Mouse (Mus musculus): ENCODE measurements around the gene Majin. TPM values are rescaled to one million over a fixed set of nuclear protein-coding genes. Genes with fewer than 3 reads are reported as not detected.

Majin gene
- polyA plus RNA-seq, 1 experiment = not detected

- TF ChIP-seq GATA1 (IDR thresholded peaks at IDR 0.05; ENCODE audit: low read length) = no peak
Measured at GRCm38 (mm10) chr19:6204265-6204664, 20.1 kb downstream of the Majin start.

- no peak for TF ChIP-seq GATA1 (IDR thresholded peaks at IDR 0.05; ENCODE audit: low read length)
Measured at GRCm38 (mm10) chr19:6206716-6207115, 22.5 kb downstream of the Majin start.

DNA sequence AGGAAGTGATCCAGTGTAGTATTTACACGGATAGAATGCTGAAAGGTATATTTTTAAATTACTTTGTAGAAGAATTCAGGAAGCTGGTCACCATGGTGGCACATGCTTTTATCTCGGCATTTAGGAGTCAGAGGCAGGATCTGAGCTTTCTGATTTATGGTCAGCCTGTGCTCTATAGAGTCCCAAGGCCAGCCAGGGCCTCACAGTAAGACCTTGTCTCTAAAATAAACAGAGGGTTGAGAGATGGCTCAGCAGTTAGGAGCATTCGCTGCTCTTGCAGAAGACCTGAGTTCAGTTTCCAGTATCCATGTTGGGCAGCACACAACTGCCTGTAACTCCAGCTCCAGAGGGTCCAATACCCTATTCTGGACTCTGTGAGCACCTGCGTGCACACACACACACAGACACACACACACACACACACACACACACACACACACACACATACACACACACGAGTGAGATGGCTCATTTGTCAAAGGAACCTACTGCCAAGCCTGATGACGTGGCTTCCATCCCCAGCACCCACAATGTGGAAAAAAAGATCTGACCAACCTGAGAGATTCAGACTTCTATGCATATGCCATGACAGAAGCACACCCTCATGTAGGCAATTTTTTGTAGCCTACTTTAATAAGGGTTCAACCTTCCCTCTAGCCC lies 32.0 kb downstream of the Majin start:
- no peak for TF ChIP-seq GATA1 (IDR thresholded peaks at IDR 0.05; ENCODE audit: low read length)

GRCm38 (mm10) chr19:6218606-6219005 lies 34.4 kb downstream of the Majin start:
- no peak for TF ChIP-seq GATA1 (IDR thresholded peaks at IDR 0.05; ENCODE audit: low read length)

DNA sequence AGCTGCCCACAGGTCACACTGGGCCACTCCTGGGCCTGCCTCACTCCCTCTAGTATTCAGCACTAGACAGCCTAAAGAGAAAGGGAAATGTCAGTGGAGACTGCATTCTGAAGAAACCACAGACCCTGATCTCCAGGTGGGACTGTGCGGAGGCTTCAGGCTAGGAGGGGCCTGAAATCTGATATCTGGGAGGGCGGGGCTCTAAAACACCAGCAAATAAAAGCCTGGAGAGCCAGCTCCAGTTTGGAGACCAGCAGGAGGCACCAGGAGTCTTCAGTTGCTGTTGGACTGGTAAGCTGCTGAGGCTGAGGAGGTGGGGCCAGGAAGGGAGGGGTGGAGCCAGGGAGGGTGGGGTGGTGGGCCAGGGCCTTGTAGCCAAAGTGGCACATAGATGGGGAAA lies 41.9 kb downstream of the Majin start, which contains the start of gene Gpha2:
Gene Gpha2, plus strand, starts transcription at position 246 of the 400 bp plus-strand sequence.
- no peak for TF ChIP-seq GATA1 (IDR thresholded peaks at IDR 0.05; ENCODE audit: low read length)

DNA sequence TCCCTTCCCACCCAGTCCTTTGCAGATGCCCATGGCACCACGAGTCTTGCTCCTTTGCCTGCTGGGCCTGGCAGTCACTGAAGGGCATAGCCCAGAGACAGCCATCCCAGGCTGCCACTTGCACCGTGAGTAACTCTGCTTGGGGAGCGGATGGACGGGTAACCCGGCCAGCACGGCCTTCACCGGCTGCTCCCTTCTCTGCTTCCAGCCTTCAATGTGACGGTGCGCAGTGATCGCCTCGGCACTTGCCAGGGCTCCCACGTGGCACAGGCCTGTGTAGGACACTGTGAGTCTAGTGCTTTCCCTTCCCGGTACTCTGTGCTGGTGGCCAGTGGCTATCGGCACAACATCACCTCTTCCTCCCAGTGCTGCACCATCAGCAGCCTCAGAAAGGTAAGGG lies 42.6 kb downstream of the Majin start:
- TF ChIP-seq GATA1 (IDR thresholded peaks at IDR 0.05; ENCODE audit: low read length) = no peak

DNA sequence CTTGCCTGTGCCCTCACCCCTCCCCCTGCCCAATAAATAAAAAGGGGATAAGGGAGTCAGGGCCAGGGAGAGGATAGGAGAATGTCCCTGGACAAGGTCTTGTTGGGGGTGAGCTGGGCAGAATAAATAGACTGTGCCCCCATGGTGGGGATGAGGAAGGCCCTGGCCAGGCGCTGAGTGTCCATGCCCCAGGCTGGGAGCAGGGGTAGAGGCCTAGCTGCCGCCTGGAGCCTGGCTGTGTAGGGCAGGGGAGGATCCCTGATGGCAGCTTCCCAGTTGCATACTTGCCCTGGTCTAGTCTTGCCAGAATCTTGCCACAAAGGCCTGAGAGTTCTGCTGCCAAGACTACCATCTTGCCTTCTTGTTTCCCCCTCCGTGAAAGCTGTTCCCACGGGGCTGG lies 43.7 kb downstream of the Majin start:
- no peak for TF ChIP-seq GATA1 (IDR thresholded peaks at IDR 0.05; ENCODE audit: low read length)

GRCm38 (mm10) chr19:6230411-6230810 lies 46.2 kb downstream of the Majin start:
- TF ChIP-seq GATA1 (IDR thresholded peaks at IDR 0.05; ENCODE audit: low read length) = no peak

GRCm38 (mm10) chr19:6231036-6231435 lies 46.8 kb downstream of the Majin start:
- TF ChIP-seq GATA1 (IDR thresholded peaks at IDR 0.05; ENCODE audit: low read length) = no peak

DNA sequence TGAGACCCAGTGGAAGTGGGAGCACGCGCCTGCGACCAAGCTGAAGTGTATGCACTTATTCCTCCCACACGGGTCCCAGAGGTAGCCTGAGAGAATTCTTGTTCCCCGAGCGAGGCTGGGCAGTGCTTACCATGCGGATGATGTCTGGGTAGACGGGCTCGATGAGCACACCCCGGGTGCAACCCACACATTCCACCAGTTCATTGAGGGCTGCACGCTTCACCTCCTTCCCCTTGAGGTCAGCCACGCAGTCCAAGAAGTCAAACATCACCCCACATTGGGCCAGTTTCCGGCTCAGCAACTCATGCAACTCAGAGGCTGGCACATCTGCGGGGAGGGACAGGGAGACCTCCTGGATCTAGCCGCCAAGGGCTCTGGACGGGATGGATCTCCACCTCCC lies 49.5 kb downstream of the Majin start:
- no peak for TF ChIP-seq GATA1 (IDR thresholded peaks at IDR 0.05; ENCODE audit: low read length)

- no peak for TF ChIP-seq GATA1 (IDR thresholded peaks at IDR 0.05; ENCODE audit: low read length)
Measured at GRCm38 (mm10) chr19:6234337-6235083, 50.3 kb downstream of the Majin start.

DNA sequence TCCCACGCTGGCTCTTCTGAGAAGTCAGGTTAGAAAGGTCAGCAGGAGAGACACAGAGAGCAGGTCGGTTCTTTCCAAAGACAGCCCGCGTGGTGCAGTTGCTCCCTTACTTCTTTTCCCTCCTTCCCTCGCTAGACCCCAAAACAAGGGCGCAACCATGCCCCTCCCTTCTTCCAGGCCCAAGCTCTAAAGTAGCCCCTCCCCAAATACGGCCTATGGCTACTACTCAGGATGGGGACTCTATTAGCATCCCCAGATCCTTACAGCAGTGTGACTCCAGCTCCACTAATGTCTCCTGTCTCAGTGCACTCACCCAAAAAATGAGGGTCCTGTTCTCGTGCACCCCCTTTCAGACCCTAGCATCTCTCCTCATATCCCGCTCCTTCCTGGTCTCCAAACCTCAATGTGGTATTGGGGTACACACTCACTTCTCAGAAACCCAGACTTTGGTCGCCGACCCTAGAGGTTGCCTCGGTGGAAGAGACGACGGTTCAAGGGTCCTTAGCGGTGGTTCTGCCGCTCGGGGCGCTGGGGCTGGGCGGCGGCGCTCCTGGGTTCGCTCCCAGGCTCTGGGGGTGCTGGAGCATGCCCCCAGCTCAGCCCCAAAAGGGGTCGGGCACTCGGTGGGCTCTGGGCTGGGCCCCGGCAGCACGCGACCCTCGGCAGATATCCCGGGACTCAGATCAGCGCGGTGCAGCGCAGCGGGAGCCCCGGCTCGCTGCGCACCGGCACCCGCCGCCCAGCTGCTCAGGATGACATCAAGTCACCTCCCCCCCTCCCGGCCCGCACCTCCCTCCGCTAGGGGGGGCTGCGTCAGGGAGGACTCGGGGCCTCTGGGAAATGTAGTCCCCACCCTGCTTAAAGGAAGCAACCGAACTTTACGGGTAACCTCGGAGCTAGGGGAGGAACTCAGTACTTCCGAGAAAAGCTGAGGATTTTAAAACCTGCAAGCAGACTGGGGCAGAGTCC lies 51.2 kb downstream of the Majin start, which contains the start of gene Ppp2r5b:
Gene Ppp2r5b, minus strand, starts transcription at position 789 of the 969 bp plus-strand sequence.
- TF ChIP-seq GATA1 (IDR thresholded peaks at IDR 0.05; ENCODE audit: low read length) = no peak

GRCm38 (mm10) chr19:6236053-6236441 lies 51.9 kb downstream of the Majin start:
- no peak for TF ChIP-seq GATA1 (IDR thresholded peaks at IDR 0.05; ENCODE audit: low read length)

- no peak for TF ChIP-seq GATA1 (IDR thresholded peaks at IDR 0.05; ENCODE audit: low read length)
Measured at GRCm38 (mm10) chr19:6236842-6237241, 52.7 kb downstream of the Majin start.

GRCm38 (mm10) chr19:6238740-6239139 lies 54.6 kb downstream of the Majin start:
- no peak for TF ChIP-seq GATA1 (IDR thresholded peaks at IDR 0.05; ENCODE audit: low read length)

DNA sequence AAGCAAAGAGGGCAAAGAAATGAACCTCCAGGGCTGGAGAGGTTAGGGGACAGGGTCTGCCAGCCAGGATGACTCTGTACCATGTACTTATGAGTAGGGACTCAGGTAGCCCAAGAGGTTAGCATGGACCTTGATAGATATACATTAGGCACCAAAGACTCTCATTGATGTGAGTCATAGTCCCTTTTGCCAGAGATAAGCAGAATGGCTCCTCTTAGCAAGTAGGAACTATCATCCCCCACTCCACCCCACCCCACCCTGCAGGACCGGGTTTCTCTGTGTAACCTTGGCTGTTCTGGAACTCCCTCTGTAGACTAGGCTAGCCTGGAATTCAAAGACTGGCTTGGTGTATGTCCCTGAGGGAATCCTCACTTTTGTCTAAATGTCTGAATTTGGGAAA lies 55.9 kb downstream of the Majin start:
- TF ChIP-seq GATA1 (IDR thresholded peaks at IDR 0.05; ENCODE audit: low read length) = no peak

Measured in G1E-ER4 (cell line).